Mouse (Mus musculus) heart, postnatal 36 days (tissue): ENCODE measurements around the gene Slc25a44. TPM values are rescaled to one million over a fixed set of nuclear protein-coding genes. Genes with fewer than 3 reads are reported as not detected.

Source experiments
- DNase-seq, 2 experiments: peaks; one replicate each; pipeline ENCODE4 v3.0.0; 2021 to 2022
- intact Hi-C: fragments of 180-260 bp; cut with DNase I; formaldehyde crosslinking; loops from one replicate; pipeline ENCODE4 v1.15.1; 2025
- total RNA-seq, 2 experiments: library from RNA; stranded (reverse); gene quantifications; 2 replicates each; pipeline ENCODE4 v1.2.3; 2021

Slc25a44 gene
- 10 to 100 TPM; 11.6 to 15.6 TPM for total RNA-seq

DNA sequence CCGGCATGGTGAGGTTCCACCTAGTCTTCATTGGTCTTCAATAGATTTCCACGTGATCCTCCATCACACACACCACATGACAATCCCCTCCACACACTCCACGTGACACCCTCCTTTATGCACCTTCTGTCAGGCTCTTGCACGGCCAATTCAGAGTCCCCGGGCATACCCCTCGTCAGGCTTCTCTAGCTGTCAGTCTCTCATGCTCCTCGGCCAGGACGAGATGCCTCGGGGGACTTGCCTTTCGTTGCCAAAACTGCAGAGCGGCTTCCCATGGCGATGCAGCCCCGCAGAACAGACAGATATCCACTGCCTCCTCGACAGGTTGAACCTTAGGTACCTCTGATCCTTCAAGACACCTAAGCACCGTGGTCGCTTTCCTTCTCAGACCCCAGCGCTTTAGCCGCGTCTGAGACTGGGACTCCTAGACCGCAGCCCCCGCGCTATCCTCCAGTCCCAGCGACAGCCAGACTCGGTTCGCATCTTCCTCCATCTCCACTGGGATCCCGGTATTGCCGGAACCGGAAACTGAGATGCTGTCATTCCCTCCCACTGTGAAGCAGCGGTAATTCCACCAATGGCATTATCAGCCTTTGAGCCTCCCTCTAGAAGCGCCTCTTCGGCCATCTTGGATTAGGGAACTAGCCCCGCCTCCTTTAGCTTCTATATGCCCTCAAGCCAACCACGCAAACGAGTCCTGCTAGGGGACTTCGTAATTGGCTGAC is at the start of gene Slc25a44:
Slc25a44 (minus strand) TSS at position 535 of the 725 bp plus-strand sequence.
- intact Hi-C loops: loop anchor here (2.0 kb wide), 1 partner anchor 14 kb away; the partner anchor contains the start of gene Pmf1
- peak; percentile 93 to 96 for DNase-seq

DNA sequence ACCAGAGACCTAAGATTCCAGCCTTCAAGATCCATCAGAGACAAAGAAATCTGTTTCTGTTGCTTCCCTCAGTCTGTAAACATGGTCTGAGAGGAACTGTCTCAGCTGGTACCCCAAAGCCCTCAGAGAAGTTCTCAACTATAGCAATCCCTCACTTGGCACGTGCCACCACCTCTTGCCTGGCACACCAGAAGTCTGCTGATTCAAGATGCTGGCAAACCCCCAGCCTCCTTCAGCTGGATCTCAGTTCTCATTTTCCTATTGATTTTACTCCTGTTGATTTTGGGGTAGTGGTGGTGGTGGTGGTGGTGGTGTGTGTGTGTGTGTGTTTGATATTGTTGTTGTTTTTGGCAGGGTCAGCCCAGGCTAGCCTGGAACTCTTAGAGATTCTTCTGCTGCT is 48.6 kb upstream of the Slc25a44 start:
- no peak for DNase-seq
- intact Hi-C loops: no loop called here

DNA sequence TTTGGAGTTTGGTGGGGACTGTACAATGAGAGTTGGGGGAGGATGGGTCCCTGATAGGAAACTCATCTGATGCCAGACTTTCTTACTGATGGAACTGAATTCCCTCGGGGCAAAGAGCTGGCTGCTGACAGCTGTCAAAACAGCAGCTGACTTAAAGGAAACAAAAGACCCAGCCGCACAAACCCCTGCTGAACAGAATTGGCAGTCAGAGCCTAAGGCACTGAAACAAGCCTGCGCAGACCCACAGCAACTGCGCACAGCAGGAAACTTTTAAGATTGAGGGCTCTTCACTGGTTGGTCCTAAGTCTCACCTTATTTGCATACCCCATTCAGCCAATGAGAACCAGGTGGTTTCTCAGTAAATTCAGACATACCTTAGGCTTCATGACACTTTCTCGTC is 48.1 kb upstream of the Slc25a44 start:
- DNase-seq: no peak
- intact Hi-C loops: no loop called here

DNA sequence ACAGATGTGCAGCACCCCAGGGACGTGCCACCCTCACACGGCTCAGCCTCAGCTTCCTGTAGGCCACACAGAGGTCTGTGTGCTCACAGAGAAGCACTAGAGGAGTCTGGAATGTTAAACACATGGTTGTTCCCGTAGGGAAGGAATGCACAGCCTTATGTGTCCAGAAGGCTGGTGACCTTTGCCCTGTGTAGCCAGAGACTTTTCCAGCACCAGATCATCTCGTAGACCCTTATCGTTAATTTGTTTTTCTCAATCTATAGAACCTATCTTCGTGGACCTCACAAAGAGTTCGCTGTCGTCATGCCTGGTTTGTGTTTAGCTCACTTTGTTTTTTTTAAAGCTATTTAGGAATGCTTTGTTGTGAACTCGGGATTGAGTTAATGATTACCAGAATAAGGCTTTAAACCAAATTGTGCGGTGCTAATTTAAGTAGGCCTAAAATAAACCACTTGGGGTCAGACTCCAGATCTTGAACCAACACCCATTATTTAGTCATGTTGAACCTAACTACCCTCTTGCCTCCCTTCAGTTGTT is 46.1 kb upstream of the Slc25a44 start:
- intact Hi-C loops: no loop called here
- DNase-seq: no peak

DNA sequence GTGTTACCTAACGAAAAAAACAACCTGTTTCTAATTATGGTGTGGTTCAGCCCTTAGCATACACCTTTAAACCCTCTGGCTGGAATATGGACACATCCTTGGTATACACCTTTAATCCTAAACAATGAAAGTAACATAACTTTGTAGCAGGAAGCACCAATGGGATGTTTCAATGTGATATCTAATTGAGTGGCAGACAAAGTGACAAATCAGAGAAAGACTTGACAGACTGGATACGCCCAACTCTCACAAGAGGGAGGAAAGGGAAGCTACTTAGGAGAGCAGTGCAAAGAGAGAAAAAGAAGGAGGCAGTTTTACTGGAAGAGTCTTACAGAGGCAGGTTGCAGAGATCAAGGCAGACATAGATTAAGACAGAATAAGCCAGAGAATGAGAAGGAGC is 44.5 kb upstream of the Slc25a44 start:
- intact Hi-C loops: no loop called here
- no peak for DNase-seq

DNA sequence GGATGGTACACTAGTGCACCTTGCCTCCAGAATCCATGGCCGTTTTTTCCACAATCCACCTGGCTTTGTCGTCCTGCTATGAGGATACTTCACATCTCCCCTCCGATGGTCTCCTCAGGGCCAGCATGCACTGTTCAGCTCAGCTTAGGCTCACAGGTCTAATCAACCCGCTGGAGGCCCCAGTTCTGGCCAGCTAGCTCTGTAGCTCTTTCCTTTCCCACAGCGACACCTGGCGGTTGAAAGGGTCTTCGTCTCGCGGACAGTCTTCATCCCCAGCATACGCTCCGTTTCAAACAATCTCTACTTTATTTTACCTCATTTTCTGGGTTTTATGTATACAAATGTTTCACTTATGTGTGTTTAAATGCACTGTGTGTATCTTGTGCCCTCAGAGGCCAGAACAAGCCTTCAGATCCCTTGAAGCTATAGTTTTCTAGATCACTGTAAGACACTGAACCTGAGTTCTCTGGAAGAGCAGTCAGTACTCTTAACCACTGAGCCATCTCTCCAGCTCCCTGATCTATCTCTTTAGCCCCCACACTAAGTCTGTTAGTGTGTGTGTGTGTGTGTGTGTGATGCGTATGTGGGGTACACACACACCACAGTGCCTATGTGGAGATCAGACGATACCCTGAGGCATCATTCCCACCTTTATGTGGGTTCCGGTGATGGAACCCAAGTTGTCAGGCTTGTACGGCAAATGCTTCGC is 42.3 kb upstream of the Slc25a44 start:
- peak; percentile 90 to 96 for DNase-seq
- intact Hi-C loops: loop anchor here (1.0 to 2.0 kb wide), 2 partner anchors 26 to 60 kb away; no protein-coding TSS in a partner anchor

DNA sequence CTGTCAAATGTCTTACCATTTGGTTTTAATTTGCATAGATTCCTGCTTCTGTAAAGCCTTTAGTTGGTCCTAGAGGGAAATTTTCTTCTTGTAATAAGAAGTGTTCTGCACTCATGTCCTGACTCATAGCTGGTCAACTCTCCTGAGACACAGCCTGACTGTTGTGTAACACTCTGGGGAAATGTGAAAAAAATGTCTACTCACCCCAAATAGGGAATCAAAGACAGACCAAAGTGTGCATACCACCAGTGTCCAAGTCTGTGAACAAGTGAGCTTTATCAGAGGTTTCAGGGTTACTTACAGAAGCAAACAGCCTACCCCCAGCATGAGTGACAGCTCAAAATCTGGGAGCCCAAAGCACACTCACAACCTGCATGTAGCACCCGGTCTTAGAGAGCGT is 40.2 kb upstream of the Slc25a44 start:
- DNase-seq: peak in 1 of 2 experiments; percentile 2
- intact Hi-C loops: no loop called here

DNA sequence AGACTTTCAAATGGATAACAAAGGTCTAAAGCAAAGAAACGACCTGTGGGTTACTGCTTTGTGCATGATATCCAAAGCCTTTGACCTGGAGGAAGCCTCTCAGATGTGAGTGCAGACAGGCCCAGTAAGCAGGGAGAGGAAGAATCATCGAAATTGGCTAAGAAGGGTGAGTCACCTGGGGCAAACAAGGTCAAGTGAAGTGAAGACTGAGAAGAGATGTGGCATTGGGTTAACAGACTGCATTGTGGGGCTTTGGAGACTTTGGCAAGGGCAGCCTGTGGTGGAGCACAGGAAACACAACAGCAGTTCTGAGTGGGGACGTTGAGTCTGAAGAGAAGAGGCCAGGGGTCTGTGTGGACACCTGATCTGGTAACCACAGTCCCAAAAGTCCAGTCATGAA is 39.5 kb upstream of the Slc25a44 start:
- intact Hi-C loops: no loop called here
- no peak for DNase-seq

DNA sequence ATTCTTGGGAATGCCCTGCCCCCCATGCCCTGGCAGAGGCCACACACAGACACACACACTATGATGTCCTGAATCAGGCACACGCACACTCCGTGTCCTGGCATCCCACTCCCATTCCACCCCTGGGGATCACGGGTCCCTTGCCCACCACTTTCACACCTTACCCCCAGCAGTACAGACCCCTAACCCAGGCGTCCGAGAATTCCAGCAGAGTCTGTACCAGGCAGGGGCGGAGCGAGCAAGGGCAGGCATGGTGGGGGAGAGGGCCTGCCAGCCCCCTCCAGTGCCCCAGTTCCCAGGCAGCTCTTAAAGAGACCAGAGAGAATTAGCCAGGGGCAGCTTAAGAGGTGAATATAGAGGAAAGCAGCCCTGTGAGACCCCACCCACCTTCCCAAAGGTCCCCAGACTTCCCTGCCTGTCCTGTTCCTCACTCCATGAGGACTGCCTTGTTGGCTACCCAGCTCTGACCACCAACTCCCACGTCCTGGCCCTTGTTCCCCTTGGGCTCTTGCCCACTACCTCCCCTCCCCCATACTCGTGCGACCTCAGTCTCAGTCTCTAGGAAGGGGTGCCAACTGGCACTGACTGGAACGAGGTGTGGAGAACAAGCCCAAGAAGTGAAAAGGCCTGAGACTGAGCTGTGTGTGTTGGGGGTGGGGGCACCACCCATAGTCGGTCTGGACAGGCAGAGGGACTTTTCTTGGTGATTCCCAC is 36.2 kb upstream of the Slc25a44 start, which contains the start of gene Sema4a:
Sema4a (minus strand) TSS at position 200 of the 714 bp plus-strand sequence.
- intact Hi-C loops: loop anchor here (2.0 kb wide), 1 partner anchor 22 kb away; no protein-coding TSS in a partner anchor
- DNase-seq: no peak

DNA sequence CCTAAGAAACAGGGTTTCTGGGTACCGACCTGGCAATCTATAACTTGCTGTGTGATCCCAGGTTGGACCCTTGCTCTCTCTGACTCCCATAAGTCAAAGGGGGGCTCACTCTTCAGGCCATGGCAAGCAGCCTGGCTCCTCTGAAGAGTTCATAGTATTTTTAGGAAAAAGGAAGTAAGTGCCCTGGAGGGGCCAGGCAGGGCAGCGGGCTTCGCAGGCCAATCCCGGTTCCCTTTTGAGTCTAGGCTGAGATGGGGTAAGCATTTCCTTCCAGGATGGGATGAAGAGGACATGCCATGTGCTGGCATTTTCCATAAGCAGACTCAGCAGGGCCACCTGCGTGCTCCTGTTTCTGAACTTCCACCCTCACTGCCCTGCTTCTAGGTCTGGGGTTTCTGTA is 35.1 kb upstream of the Slc25a44 start:
- DNase-seq: no peak
- intact Hi-C loops: loop anchor here (2.0 kb wide), 1 partner anchor 21 kb away; no protein-coding TSS in a partner anchor

DNA sequence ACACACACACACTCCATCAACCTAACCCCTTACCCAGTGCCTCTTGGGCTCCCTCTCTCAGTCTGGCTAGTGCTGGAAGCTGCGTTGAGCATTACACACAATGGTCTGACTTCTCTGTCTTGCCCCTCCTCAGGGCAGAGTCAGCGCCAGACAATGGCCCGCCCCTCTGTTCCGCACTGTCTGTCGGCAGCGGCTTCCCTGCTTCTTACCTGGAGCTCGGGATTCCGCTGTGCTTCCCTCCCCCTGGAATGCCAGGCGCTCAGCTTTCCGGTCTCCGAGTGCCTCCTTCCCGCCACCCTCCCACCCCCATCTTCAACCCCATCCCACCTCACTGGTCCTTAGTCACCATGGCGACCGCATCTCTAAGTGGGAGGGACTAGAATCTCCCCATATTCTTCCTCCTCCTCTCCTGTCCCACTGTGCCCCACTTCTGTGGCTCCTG is 33.9 kb upstream of the Slc25a44 start:
- intact Hi-C loops: no loop called here
- DNase-seq: no peak

DNA sequence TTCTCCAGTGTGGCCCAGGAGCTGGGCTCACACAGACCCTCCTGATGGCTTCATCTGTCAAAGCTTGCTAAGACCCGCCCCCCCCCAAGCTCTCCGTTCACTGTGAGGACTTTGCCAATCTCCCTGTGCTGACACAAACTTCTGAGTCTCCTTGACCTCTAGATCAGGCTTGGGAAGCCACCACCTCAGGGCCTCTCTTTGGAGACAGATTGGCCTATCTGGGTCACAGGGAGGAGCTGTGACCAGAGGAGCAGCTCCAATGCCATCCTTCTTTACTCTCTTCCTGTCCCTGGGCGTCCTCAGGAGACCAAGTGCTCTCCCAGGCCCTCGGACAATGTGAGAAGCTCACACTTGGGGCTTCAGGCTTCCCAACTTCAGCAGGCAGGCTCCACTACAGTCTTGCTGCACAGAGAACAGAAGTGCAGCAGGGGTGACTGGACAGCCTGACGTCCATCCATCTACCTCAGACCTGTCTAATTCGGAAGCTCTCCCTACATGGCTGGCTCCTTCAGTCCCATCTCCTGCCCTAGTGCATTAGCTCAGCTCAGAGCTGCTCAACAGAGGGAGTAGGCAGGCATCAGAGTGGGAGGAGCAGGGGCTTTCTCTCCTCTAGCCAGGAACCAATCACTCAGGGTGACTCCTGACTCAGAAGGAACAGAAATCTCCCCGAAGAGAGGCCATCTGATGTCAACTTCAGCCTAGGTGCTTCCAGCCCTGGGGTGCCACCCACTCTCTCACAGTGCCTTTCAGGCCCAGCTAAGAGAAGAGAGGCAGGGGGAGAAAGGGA is 32.0 kb upstream of the Slc25a44 start:
- intact Hi-C loops: no loop called here
- no peak for DNase-seq

DNA sequence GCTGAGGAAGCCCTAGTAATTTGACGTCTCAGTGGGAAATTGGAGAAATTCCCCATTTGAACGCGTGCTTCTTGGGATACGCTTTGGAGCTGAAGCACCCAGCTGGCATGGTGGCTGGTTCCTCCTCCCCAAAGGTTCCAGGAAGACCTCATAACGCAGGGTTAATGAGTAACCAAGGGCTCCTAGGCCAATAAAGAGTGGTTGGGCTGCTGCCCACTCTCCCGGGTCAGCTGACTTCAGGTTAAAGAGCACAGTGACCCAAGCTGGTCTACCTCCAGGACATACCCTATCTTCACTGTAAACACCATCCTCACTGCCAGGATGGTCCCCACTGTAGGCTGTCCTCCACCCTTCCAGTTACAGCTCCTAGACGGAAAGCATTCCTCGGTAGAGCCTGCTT is 31.4 kb upstream of the Slc25a44 start:
- no peak for DNase-seq
- intact Hi-C loops: no loop called here

DNA sequence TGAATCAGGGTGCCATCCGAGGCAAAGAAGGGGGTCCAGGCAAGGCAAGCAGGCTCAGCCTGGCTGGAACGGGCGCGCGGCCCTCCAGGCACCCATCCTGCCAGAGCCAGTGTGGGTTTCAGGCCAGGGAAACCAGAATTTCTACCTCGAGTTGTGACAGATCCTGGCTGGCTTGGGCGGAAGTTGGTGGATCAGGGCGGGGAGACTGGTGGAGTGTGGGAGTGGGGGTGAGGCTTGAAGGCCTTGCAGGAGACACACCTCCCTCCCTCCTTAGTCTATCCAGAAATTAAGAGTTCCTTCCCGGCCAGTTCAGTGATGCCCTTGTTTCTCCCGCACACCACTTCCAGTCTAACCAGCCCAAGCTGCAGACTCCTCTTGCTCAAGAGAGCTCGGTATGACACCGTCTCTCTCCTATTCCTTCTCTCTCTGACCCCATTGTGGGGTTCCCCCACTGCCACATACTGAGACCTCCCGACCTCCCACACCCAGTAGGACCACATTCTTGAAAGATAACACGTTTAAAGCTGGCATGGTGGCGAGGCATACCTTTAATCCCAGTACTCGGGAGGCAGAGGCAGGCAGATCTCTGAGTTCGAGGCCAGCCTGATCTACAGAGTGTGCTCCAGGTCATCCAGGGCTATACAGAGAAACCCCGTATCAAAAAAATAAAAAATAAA is 30.8 kb upstream of the Slc25a44 start:
- intact Hi-C loops: no loop called here
- DNase-seq: no peak

DNA sequence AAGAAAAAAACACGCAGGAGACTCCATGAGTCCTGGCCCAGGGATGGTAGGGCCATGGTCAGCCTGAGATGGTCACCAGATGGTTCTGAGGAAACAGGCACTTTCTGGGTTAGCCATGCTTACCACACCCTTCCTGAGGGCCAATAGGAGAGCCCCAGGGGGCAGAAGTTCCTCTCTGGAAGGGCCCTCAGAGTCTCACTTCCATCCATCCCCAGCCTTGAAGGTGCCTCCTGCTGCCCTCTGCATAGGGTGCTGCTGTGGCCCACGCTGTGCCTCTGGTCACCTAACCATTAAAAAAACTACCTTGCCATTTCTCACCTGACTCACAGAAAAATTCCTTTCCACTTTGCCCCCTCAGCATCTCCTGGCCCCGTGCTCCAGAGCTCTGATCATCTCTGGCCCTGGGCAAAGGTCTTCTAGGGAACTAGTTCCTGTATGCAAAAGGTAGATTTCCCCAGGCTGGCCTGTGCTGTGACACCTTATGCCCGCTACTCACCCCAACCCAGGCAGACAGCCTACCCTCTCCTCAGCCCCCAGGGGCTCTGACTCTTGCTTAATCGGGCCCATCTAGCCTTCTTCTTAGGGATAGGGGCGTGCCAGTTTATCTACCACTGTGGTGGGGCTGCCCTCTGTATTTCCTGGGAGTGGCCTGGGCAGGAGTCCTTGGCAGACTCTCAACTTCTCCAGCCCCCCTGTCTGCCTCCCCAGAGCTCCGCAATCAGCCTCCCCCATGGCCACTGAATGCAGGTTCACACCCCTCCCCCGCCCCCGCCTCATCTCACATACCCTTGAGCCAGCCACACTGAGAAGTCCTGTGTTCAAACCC is 30.0 kb upstream of the Slc25a44 start:
- DNase-seq: no peak
- intact Hi-C loops: no loop called here

DNA sequence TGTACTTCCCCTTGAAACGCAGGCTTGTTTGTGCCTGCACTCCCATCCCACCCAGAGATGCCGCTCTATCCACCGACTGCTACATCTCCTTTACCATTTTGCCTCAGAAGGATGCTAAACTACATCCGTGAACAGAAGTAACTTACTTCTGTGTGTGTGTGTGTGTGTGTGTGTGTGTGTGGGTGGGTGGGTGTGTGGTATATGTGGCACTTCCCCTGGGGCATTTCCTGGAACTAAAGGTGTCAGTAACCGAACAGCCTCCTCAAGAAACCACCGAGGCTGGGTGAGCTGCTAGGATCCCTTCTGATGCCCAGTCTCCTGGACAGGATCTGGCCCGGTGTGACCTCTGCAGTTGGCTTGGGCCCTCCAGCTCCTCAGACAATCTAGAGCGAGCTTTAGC is 29.0 kb upstream of the Slc25a44 start:
- intact Hi-C loops: no loop called here
- no peak for DNase-seq

DNA sequence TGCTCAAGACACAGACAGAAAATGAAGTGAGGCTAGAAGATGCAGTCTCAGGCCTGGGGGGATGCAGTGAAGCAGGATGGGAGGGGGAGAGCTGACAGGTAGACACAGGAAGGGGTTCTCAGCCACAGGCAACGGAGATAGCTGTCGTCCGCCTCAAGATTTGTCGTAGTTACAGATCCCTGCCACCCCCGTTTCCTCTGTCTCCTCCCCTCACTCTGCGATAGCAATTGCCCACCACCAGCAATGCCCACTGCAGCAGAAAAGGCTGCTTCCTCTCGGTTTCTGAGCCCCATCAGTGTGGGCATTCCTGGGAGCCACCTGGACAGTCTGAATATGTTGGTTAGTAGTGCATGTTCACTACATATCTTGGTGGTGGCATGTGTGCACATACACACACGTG is 28.4 kb upstream of the Slc25a44 start:
- intact Hi-C loops: no loop called here
- no peak for DNase-seq

DNA sequence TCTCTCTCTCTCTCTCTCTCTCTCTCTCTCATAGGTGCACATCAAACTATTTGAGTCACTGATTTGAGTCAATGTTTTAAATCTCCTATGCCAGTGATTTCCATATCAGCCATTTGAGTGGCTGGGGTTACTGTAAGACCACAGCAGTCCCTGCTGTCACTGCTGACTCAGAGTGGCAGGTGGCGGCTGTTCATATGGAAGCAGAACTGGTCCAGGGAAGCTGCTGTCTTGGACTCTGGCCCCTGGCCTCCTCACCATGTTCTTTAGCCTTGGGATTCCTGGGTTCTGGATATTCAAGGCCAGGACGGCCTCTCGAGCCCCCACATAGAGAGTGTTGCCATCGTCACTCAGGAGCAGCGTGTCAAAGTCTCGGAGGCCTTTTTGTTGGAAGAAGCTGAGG is 27.8 kb upstream of the Slc25a44 start:
- no peak for DNase-seq
- intact Hi-C loops: no loop called here

DNA sequence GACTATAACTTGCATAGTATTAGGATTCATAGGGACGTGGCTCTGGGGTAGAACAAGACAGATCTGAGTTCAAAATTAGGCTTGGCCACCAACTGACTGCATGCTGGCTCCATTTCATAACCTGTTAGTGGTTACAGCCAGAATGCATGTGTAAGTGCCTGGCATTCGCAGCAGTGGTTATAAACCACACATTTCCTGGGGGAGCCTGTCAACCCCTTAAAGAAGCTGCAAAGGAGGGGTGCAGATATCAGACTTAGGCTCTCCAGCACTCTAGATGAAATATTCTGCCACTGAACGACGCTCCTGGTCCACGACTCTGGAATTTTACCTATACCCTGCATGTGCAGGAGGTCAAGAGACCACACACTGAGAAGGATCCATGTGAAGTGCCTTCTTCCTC is 27.3 kb upstream of the Slc25a44 start:
- intact Hi-C loops: no loop called here
- DNase-seq: no peak
